Mouse (Mus musculus): ENCODE measurements around the gene Acsm5. TPM values are rescaled to one million over a fixed set of nuclear protein-coding genes. Genes with fewer than 3 reads are reported as not detected.

Gene Acsm5
- 0.45 and 1.9 TPM in 2 replicates for polyA plus RNA-seq (2012; rRNA removed)

DNA sequence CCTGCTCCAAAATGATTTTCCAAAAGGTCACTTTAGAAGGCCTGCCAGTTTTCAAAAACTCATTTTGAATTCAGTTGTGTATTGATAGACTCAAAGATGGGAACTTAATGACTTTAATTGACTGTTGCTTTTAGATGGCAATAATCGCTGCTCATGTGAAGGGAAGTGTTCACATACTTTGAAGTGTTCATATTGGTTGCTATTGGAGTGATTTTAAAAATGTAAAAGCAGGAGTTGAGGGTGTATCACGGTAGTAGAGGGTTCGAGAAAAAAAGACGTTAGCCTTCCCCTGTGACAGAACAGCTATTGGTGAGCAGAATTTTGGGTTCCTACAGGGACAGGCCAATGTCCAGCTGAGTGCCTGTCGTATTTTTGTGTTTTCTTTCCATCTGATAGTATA, at the start of gene Acsm5:
Acsm5 (plus strand) TSS at position 301 of the 400 bp plus-strand sequence.
- no peak for DNase-seq (ENCODE audit: low read depth, low spot score)
- WGBS, result 70% methylated on average over 5 of the region's 5 CpGs

DNA sequence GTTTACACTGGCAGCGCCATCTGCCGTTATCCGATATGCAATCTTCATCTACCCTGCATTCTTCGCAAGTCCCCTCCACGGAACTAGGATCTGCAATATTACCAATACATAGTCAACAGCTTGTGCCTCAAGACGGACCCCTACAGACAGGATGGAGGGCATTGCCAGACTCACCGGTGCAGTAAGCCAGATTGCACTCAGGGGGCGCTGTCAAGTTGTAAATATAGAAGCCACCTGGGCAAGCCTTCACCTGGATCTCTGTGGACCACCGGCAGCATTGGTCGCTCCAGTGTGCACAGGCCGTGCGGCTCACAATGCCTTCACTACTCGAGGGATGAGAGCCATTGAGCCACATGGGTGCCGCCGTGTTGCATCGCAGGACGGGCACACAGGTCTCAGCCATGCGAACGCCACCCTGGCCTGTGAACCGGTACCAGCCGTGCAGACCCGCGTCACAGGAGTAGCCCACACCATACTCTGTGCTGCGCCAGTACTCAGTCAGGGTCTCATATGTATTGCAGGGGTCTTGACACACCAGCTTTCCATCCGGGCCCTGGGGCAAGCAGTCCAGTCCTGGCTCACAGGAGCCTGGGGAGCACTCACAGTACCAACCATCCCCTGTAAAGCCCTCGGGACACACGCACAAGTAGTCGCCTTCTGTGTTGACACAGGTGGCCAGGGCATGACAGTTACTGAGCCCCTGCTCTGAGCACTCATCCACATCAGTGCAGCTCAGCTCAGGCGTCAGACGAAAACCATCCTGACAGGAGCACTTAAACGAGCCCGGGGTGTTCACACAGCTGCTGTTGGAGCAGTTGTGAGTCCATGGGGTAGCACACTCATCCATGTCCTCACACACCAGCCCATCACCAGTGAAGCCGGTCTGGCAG, 42.5 kb upstream of the Acsm5 start:
- 65% methylated on average over 33 of the region's 33 CpGs for WGBS
- no peak for DNase-seq (ENCODE audit: low read depth, low spot score)

GRCm38 (mm10) chr7:119479256-119479655, 40.0 kb upstream of the Acsm5 start, which contains the start of gene Umod:
Gene Umod, minus strand, starts transcription at chr7:119479282.
- DNase-seq (ENCODE audit: low read depth, low spot score), result no peak

GRCm38 (mm10) chr7:119484154-119484553, 35.1 kb upstream of the Acsm5 start:
- no peak for DNase-seq (ENCODE audit: low read depth, low spot score)
- 78% methylated on average over 4 of the region's 4 CpGs for WGBS

DNA sequence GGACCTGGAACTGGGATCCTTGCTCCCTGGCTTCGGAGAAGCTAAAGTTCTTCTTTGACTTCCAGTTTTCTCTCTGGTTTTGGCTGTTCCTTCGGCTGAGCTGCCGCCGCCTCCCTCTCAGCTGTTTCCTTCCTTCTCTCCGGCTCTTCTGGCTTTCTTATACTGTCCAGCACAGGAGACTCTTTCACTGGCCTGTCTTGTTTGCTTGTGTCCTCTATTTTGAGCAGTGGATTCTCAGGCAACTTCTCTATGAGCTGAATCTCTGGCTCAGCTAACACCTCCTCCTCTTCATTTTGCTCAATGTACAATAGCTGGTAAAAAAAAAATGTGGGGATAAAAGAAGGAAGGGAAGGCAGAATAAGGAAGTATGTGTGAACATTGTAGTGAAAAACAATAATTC, 32.6 kb upstream of the Acsm5 start:
- DNase-seq (ENCODE audit: low read depth, low spot score), result no peak
- WGBS, result 79% methylated on average over 5 of the region's 5 CpGs

- 81% methylated on average over 4 of the region's 4 CpGs for WGBS
Measured at GRCm38 (mm10) chr7:119490041-119490780, 29.1 kb upstream of the Acsm5 start.

DNA sequence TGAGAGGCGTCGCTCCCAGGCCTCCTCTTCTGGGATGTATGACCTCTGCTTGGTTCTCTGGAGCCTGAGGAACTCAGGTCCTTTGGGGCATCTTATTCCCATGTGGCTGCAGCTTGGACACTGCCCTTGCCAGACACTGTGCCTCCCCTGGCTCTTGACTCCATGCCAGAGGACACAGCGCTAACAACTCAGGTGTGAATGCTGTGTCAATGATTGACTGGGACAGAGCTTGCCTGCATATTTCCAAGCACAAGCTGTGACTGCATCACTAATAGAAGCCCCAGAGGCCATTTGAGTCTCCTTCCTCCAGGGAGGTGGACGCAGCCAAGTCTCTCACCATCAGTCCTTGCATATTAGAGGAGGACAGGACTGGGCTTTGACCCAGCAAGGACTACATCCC, 8.1 kb upstream of the Acsm5 start:
- no peak for DNase-seq (ENCODE audit: low read depth, low spot score)
- WGBS, result 70% methylated on average over 4 of the region's 4 CpGs

More at GRCm38 (mm10) chr7:119490041-119490780, 29.1 kb upstream of the Acsm5 start:
- DNase-seq (ENCODE audit: low read depth, low spot score), result no peak

DNA sequence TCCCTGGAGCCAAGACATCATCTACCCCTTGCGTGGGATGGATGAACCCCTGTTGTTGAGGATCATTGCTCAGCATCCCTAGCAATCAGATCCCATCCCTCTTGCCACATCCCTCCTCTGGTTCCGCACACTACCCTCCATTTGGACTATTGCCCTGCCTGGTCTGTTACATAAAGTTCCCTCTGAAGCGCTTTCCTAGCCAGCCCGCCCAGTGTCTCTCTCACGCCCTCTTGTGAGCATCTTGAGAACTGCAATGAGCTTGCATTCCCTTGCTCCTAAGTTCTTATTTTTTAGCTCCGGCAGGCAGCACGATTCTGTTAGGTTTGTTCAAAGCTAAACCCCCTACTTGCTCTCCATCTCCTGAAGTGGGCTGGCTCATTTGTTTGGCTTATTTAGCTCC, 6.2 kb upstream of the Acsm5 start:
- 24% methylated on average over 7 of the region's 7 CpGs for WGBS
- no peak for DNase-seq (ENCODE audit: low read depth, low spot score)

GRCm38 (mm10) chr7:119515492-119516271, 3.6 kb upstream of the Acsm5 start:
- 55% methylated on average over 10 of the region's 10 CpGs for WGBS
- DNase-seq (ENCODE audit: low read depth, low spot score), result no peak

GRCm38 (mm10) chr7:119516272-119516558, 3.0 kb upstream of the Acsm5 start:
- 39% methylated on average over 7 of the region's 7 CpGs for WGBS
- DNase-seq (ENCODE audit: low read depth, low spot score), result no peak

GRCm38 (mm10) chr7:119519654-119520053, 391 bp downstream of the Acsm5 start:
- DNase-seq (ENCODE audit: low read depth, low spot score), result peak; percentile 10
- whole genome bisulfite sequencing, result 35% methylated on average over 5 of the region's 5 CpGs

- no peak for DNase-seq (ENCODE audit: low read depth, low spot score)
- WGBS, result 33% methylated on average over 3 of the region's 3 CpGs
Measured at GRCm38 (mm10) chr7:119521816-119522215, 2.6 kb downstream of the Acsm5 start.

DNA sequence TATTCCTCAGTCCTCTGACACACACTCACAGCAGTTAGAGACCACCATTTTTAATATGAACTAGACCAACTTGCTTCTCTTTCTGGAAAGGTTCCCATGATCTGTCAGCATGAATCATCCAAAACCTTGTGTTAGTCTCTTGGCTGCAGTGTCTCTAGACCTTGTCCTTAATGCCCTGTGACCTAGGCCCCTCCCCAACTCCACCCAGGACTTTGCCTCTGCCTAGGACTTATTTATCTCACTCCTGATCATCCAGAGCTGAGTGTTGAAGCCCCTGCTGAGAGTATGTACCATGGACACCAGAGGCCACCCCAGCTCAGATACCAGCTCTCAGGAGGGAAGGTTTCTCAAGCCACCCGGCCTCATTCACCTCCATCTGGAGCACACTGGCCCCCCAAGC, 3.1 kb downstream of the Acsm5 start:
- DNase-seq (ENCODE audit: low read depth, low spot score), result no peak
- WGBS, result 81% methylated on average over 1 of the region's 1 CpGs

- WGBS, result 67% methylated on average over 4 of the region's 4 CpGs
- DNase-seq (ENCODE audit: low read depth, low spot score), result no peak
Measured at GRCm38 (mm10) chr7:119523389-119523788, 4.1 kb downstream of the Acsm5 start, which contains the start of gene Pdilt. Gene Pdilt, minus strand, starts transcription at chr7:119523489.

DNA sequence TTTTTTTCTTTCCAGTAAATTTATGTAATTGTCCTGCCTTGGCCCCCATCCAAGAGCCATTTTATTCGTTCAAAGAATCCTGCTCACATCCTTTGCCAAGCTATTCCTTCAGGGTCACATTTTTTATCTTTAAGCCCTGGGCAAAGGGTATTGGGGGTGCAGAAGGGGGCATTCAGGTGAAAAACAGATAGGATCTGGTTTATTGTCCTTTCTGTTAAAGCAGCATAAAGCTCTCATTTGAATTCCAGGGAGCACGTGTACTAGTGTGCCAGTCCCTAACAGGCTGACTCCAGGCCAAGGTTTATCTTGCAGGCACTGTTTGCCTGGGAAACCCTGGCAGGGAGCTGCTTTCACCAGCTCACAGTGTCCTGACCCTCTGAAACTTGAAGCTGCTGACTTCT, 6.6 kb downstream of the Acsm5 start:
- no peak for DNase-seq (ENCODE audit: low read depth, low spot score)
- 4% methylated on average over 2 of the region's 2 CpGs for WGBS

GRCm38 (mm10) chr7:119526486-119526885, 7.2 kb downstream of the Acsm5 start:
- no peak for DNase-seq (ENCODE audit: low read depth, low spot score)
- WGBS, result 71% methylated on average over 13 of the region's 13 CpGs

- no peak for DNase-seq (ENCODE audit: low read depth, low spot score)
- 100% methylated on average over 1 of the region's 1 CpGs for WGBS
Measured at GRCm38 (mm10) chr7:119527135-119527534, 7.9 kb downstream of the Acsm5 start.

GRCm38 (mm10) chr7:119527548-119527947, 8.3 kb downstream of the Acsm5 start:
- no peak for DNase-seq (ENCODE audit: low read depth, low spot score)
- 47% methylated on average over 2 of the region's 2 CpGs for WGBS

- no peak for DNase-seq (ENCODE audit: low read depth, low spot score)
- 71% methylated on average over 7 of the region's 7 CpGs for WGBS
Measured at GRCm38 (mm10) chr7:119528617-119529016, 9.4 kb downstream of the Acsm5 start.

DNA sequence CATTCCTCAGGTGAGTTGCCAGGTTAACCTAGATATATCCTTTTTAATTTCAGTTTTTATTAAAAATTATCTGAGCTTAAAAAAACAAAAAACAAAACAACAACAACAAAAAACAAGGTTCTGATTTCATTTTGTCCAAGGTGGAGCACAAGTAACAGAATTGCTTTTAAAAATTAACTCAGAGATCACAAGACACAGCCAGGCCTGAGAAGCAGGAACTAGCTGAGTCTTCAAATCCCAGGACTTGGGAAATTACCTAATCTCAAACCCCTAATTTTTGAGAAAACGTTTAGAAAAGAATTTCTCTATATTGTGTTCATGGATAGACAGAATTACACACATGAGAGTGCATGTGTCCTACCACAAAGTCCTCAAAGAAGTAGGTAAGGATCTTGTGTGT, 13.7 kb downstream of the Acsm5 start:
- WGBS, result 43% methylated on average over 1 of the region's 1 CpGs
- no peak for DNase-seq (ENCODE audit: low read depth, low spot score)
